Mouse (Mus musculus) CH12.LX (cell line): ENCODE measurements around the gene Loxl3. TPM values are rescaled to one million over a fixed set of nuclear protein-coding genes. Genes with fewer than 3 reads are reported as not detected.
A peak's percentile ranks its signal among the peaks of the same experiment; 100 is the strongest.

Experiments
- DNase-seq: peaks from one replicate; pipeline ENCODE4 v3.0.0-alpha.2; 2013; ENCODE audit errors: extremely low read depth
- H3K27ac ChIP-seq: 2 replicates; pipeline ENCODE4 v1.5.1; 2012; ENCODE audit warnings: low read depth, mild to moderate bottlenecking, control low read depth, moderate library complexity; ENCODE audit not compliant: insufficient read depth
- H3K27me3 ChIP-seq: replicated peaks from 2 replicates; pipeline ENCODE3; 2012; ENCODE audit warnings: inconsistent platforms
- H3K36me3 ChIP-seq, 2 experiments: replicated peaks in 1 of 2; 2 replicates each; pipeline versions ENCODE3 to v1.6.1; 2012; ENCODE audit warnings: inconsistent platforms in 1 of 2, low read length in 1 of 2, mild to moderate bottlenecking in 1 of 2, mixed read lengths in 1 of 2, moderate library complexity in 1 of 2; ENCODE audit not compliant: control insufficient read depth in 1 of 2, insufficient read depth in 1 of 2
- H3K4me1 ChIP-seq, 2 experiments: 2 replicates each; pipeline ENCODE4 v1.6.1; 2012; ENCODE audit warnings: inconsistent platforms in 1 of 2, moderate library complexity in 1 of 2; ENCODE audit not compliant: insufficient read depth in 2 of 2, control insufficient read depth in 1 of 2
- H3K4me2 ChIP-seq: 2 replicates; pipeline ENCODE4 v1.6.1; 2012; ENCODE audit warnings: low read depth, mild to moderate bottlenecking, control low read depth; ENCODE audit not compliant: poor library complexity, insufficient read depth, severe bottlenecking
- H3K4me3 ChIP-seq, 3 experiments: fragments of 150-350 bp in 1 of 3; sonication (generic) in 1 of 3; replicated peaks in 1 of 3; 2 replicates each; pipeline versions ENCODE3 to v1.5.1; 2011 to 2012; ENCODE audit warnings: low read depth in 2 of 3, low read length in 2 of 3, mild to moderate bottlenecking in 2 of 3, moderate library complexity in 2 of 3, control low read depth in 1 of 3, improper control_type of control experiment in 1 of 3, inconsistent platforms in 1 of 3, mixed read lengths in 1 of 3; ENCODE audit not compliant: poor library complexity in 1 of 3
- H3K79me2 ChIP-seq: replicated peaks from 2 replicates; pipeline ENCODE4 v1.6.1; 2012; ENCODE audit warnings: mild to moderate bottlenecking, moderate library complexity; ENCODE audit not compliant: control insufficient read depth, poor library complexity, insufficient read depth, severe bottlenecking; ENCODE audit errors: extremely low read depth
- H3K9ac ChIP-seq: 2 replicates; pipeline ENCODE4 v1.6.1; 2012; ENCODE audit warnings: low read depth, mild to moderate bottlenecking, control low read depth, moderate library complexity; ENCODE audit not compliant: insufficient read depth
- H3K9me3 ChIP-seq: replicated peaks from 2 replicates; pipeline ENCODE3; 2012; ENCODE audit warnings: low read length, inconsistent platforms, mixed read lengths
- BHLHE40 ChIP-seq: IDR thresholded peaks from 2 replicates; pipeline ENCODE4 v1.6.1; 2011; ENCODE audit warnings: mild to moderate bottlenecking, low read depth, low read length, improper control_type of control experiment
- CHD1 ChIP-seq: IDR thresholded peaks from 2 replicates; pipeline ENCODE4 v1.6.1; 2012; ENCODE audit warnings: low read depth, low read length, improper control_type of control experiment, inconsistent platforms
- CHD2 ChIP-seq: IDR thresholded peaks from 2 replicates; pipeline ENCODE4 v1.6.1; 2011; ENCODE audit warnings: low read length, improper control_type of control experiment
- CTCF ChIP-seq, 2 experiments: IDR thresholded peaks in 1 of 2; conservative IDR thresholded peaks in 1 of 2; 2 replicates each; pipeline ENCODE4 v1.5.1; 2011 to 2012; ENCODE audit warnings: low read depth in 2 of 2, low read length in 2 of 2, improper control_type of control experiment in 1 of 2, inconsistent platforms in 1 of 2, mild to moderate bottlenecking in 1 of 2, moderate library complexity in 1 of 2
- E2F4 ChIP-seq: IDR thresholded peaks from 2 replicates; pipeline ENCODE4 v1.6.1; 2011; ENCODE audit warnings: low read depth, low read length, improper control_type of control experiment; ENCODE audit not compliant: insufficient replicate concordance
- ELF1 ChIP-seq: IDR thresholded peaks from 2 replicates; pipeline ENCODE4 v1.6.1; 2014; ENCODE audit warnings: low read depth, mild to moderate bottlenecking, inconsistent platforms, low read length, improper control_type of control experiment
- EP300 ChIP-seq: IDR thresholded peaks from 2 replicates; pipeline ENCODE4 v1.6.1; 2011; ENCODE audit warnings: low read length, improper control_type of control experiment
- ETS1 ChIP-seq: conservative IDR thresholded peaks from 2 replicates; pipeline ENCODE4 v1.6.1; 2012; ENCODE audit warnings: low read depth, mild to moderate bottlenecking, inconsistent platforms, low read length, improper control_type of control experiment, moderate library complexity
- GABPA ChIP-seq: IDR thresholded peaks from 2 replicates; pipeline ENCODE4 v1.6.1; 2012; ENCODE audit warnings: low read depth, low read length, improper control_type of control experiment, inconsistent platforms; ENCODE audit not compliant: insufficient replicate concordance
- HCFC1 ChIP-seq: IDR thresholded peaks from 2 replicates; pipeline ENCODE4 v1.6.1; 2012; ENCODE audit warnings: low read depth, mild to moderate bottlenecking, inconsistent platforms, low read length, improper control_type of control experiment
- IRF4 ChIP-seq: IDR thresholded peaks from 2 replicates; pipeline ENCODE4 v1.6.1; 2014; ENCODE audit warnings: low read depth, mild to moderate bottlenecking, inconsistent platforms, low read length, improper control_type of control experiment
- JUN ChIP-seq: IDR thresholded peaks from 2 replicates; pipeline ENCODE4 v1.6.1; 2011; ENCODE audit warnings: low read depth, mild to moderate bottlenecking, low read length, improper control_type of control experiment, moderate library complexity; ENCODE audit not compliant: insufficient read depth
- JUND ChIP-seq: conservative IDR thresholded peaks from 2 replicates; pipeline ENCODE4 v1.6.1; 2011; ENCODE audit warnings: low read depth, low read length, improper control_type of control experiment
- KAT2A ChIP-seq: IDR thresholded peaks from 2 replicates; pipeline ENCODE4 v1.6.1; 2012; ENCODE audit warnings: low read length, improper control_type of control experiment, inconsistent platforms; ENCODE audit not compliant: insufficient replicate concordance
- MAFK ChIP-seq: IDR thresholded peaks from 2 replicates; pipeline ENCODE4 v1.6.1; 2011; ENCODE audit warnings: low read length, improper control_type of control experiment; ENCODE audit not compliant: insufficient replicate concordance
- MAX ChIP-seq: IDR thresholded peaks from 2 replicates; pipeline ENCODE4 v1.6.1; 2011; ENCODE audit warnings: low read length, improper control_type of control experiment
- MAZ ChIP-seq: IDR thresholded peaks from 2 replicates; pipeline ENCODE4 v1.6.1; 2012; ENCODE audit warnings: low read depth, mild to moderate bottlenecking, inconsistent platforms, low read length, improper control_type of control experiment, moderate library complexity
- MEF2A ChIP-seq: IDR thresholded peaks from 2 replicates; pipeline ENCODE4 v1.6.1; 2014; ENCODE audit warnings: low read depth, mild to moderate bottlenecking, inconsistent platforms, low read length, improper control_type of control experiment, borderline replicate concordance
- MXI1 ChIP-seq: IDR thresholded peaks from 2 replicates; pipeline ENCODE4 v1.6.1; 2011; ENCODE audit warnings: mild to moderate bottlenecking, low read depth, low read length, improper control_type of control experiment
- MYC ChIP-seq: IDR thresholded peaks from 2 replicates; pipeline ENCODE4 v1.6.1; 2011; ENCODE audit warnings: low read depth, mild to moderate bottlenecking, improper control_type of control experiment, low read length
- NELFE ChIP-seq: IDR thresholded peaks from 2 replicates; pipeline ENCODE4 v1.6.1; 2011; ENCODE audit warnings: low read depth, low read length, improper control_type of control experiment
- NRF1 ChIP-seq: IDR thresholded peaks from 2 replicates; pipeline ENCODE4 v1.6.1; 2014; ENCODE audit warnings: low read depth, mild to moderate bottlenecking, inconsistent platforms, low read length, improper control_type of control experiment, moderate library complexity
- PAX5 ChIP-seq: IDR thresholded peaks from 2 replicates; pipeline ENCODE4 v1.6.1; 2012; ENCODE audit warnings: low read length, inconsistent platforms, mixed read lengths
- POLR2A ChIP-seq: IDR thresholded peaks from 2 replicates; pipeline ENCODE4 v1.6.1; 2011; ENCODE audit warnings: low read depth, mild to moderate bottlenecking, improper control_type of control experiment, low read length
- POLR2AphosphoS2 ChIP-seq: IDR thresholded peaks from 2 replicates; pipeline ENCODE4 v1.6.1; 2011; ENCODE audit warnings: low read depth, low read length, improper control_type of control experiment
- RAD21 ChIP-seq: IDR thresholded peaks from 2 replicates; pipeline ENCODE4 v1.6.1; 2011; ENCODE audit warnings: low read depth, mild to moderate bottlenecking, low read length, improper control_type of control experiment, moderate library complexity
- RCOR1 ChIP-seq: conservative IDR thresholded peaks from 2 replicates; pipeline ENCODE4 v1.6.1; 2012; ENCODE audit warnings: low read depth, mild to moderate bottlenecking, inconsistent platforms, low read length, improper control_type of control experiment
- SIN3A ChIP-seq: IDR thresholded peaks from 2 replicates; pipeline ENCODE4 v1.6.1; 2012; ENCODE audit warnings: low read length, improper control_type of control experiment, inconsistent platforms
- SMC3 ChIP-seq: IDR thresholded peaks from 2 replicates; pipeline ENCODE4 v1.6.1; 2011; ENCODE audit warnings: low read depth, low read length, improper control_type of control experiment
- TBP ChIP-seq: conservative IDR thresholded peaks from 2 replicates; pipeline ENCODE4 v1.6.1; 2011; ENCODE audit warnings: low read depth, low read length, improper control_type of control experiment
- TCF12 ChIP-seq: IDR thresholded peaks from 2 replicates; pipeline ENCODE4 v1.6.1; 2014; ENCODE audit warnings: low read depth, mild to moderate bottlenecking, inconsistent platforms, low read length, improper control_type of control experiment
- UBTF ChIP-seq: IDR thresholded peaks from 2 replicates; pipeline ENCODE4 v1.6.1; 2012; ENCODE audit warnings: low read depth, mild to moderate bottlenecking, inconsistent platforms, low read length, improper control_type of control experiment, moderate library complexity
- USF1 ChIP-seq: IDR thresholded peaks from 2 replicates; pipeline ENCODE4 v1.6.1; 2014; ENCODE audit warnings: low read depth, mild to moderate bottlenecking, inconsistent platforms, low read length, improper control_type of control experiment
- ZC3H11A ChIP-seq: IDR thresholded peaks from 2 replicates; pipeline ENCODE4 v1.6.1; 2012; ENCODE audit warnings: low read depth, mild to moderate bottlenecking, inconsistent platforms, low read length, improper control_type of control experiment
- ZKSCAN1 ChIP-seq: IDR thresholded peaks from 2 replicates; pipeline ENCODE4 v1.6.1; 2012; ENCODE audit warnings: low read depth, inconsistent platforms, low read length, improper control_type of control experiment, borderline replicate concordance
- ZNF384 ChIP-seq: IDR thresholded peaks from 2 replicates; pipeline ENCODE4 v1.6.1; 2012; ENCODE audit warnings: low read depth, low read length, improper control_type of control experiment, inconsistent platforms
- dilution Hi-C: fragments of 300-500 bp; cut with MboI; formaldehyde crosslinking; loops from 2 replicates; pipeline ENCODE4 v1.14.3; 2020; ENCODE audit warnings: low sequenced_read_pairs; ENCODE audit not compliant: extremely low pct_unique_long_range_greater_than_20kb, extremely low pct_ligation_motif_present
- in situ Hi-C: fragments of 300-500 bp; cut with MboI; formaldehyde crosslinking; loops from 3 replicates; pipeline ENCODE4 v1.14.3; 2019; ENCODE audit warnings: low sequenced_read_pairs, low pct_ligation_motif_present, low pct_unique_long_range_greater_than_20kb, mixed read lengths
- polyA plus RNA-seq: library from polyadenylated mRNA; unstranded; fragments of >175 nt; gene quantifications from 2 replicates; pipeline ENCODE4 v1.2.1, GENCODE M21; 2012; ENCODE audit warnings: low read depth; ENCODE audit not compliant: insufficient read length
- total RNA-seq, 2 experiments: library from RNA; depleted of rRNA; stranded (reverse); fragments of 300-350 nt in 1 of 2; fragments of >200 nt in 1 of 2; gene quantifications; 2 replicates each; pipeline ENCODE4 v1.2.3; 2012 to 2014

Loxl3 gene
- total and polyA plus RNA-seq, 3 experiments: 0.05 to 0.93 (median 0.74) TPM

GRCm38 (mm10) chr6:82994372-82994771 is 39.6 kb upstream of the Loxl3 start (continued):
- TF ChIP-seq KAT2A: 0 out of 2 replicates have a peak, but pooled peaks have one; percentile 33
- TF ChIP-seq CHD2: peak; percentile 83
- TF ChIP-seq ELF1: peak; percentile 29; the same call in 1 of the 2 replicates

- H3K9me3 ChIP-seq: peaks cover 5% of the 10 kb centered on the region
- H3K4me1 ChIP-seq: peaks cover 21 to 35% of the 10 kb centered on the region in 2 experiments
- no peaks in the 10 kb centered on the region for H3K79me2 ChIP-seq
- peak overlapping the region; percentile 12; the same call in 1 of the 2 replicates for H3K4me2 ChIP-seq
- dilution Hi-C loops: no loop called here
- in situ Hi-C loops: loop anchor here (5.0 to 25.0 kb wide), 2 partner anchors 105 to 290 kb away; partner anchors contain the start of genes Ccdc142 and Gm42688
- peak overlapping the region in 1 of 3 experiments; percentile 36 for H3K4me3 ChIP-seq
- H3K27me3 ChIP-seq: no peaks in the 10 kb centered on the region
- peak overlapping the region; percentile 63 for H3K9ac ChIP-seq
- DNase-seq: peak; percentile 98
- no peaks in the 10 kb centered on the region for H3K36me3 ChIP-seq
- H3K27ac ChIP-seq: peak overlapping the region; percentile 91
- TF ChIP-seq RAD21 (peak; percentile 87), MYC (peak; percentile 99), MXI1 (peak; percentile 98), TCF12 (peak; percentile 56), MEF2A (peak; percentile 66), MAFK (peak; percentile 60; the same call in 1 of the 2 replicates), EP300 (no peak), GABPA (no peak), JUND (peak; percentile 63), ZNF384 (peak; percentile 89), BHLHE40 (peak; percentile 62), ZC3H11A (peak; percentile 59), MAZ (peak; percentile 77; the same call in 1 of the 2 replicates), KAT2A (0 out of 2 replicates have a peak, but pooled peaks have one; percentile 18), TBP (0 out of 2 replicates have a peak, but pooled peaks have one; percentile 43), MAX (peak; percentile 99), POLR2A (peak; percentile 60), HCFC1 (peak; percentile 62), ZKSCAN1 (no peak), USF1 (peak; percentile 57), RCOR1 (0 out of 2 replicates have a peak, but pooled peaks have one; percentile 57), JUN (no peak), SMC3 (peak; percentile 88), ETS1 (no peak; the same call in 1 of the 2 replicates), CTCF (conservative IDR thresholded peaks at IDR 0.05 in 1 of 2, IDR thresholded peaks at IDR 0.05 in 1 of 2; ENCODE audit: low read depth in 2 of 2, low read length in 2 of 2) (peak; percentile 82 to 93), POLR2AphosphoS2 (no peak), SIN3A (peak; percentile 98), UBTF (no peak), NRF1 (peak; percentile 51; the same call in 1 of the 2 replicates), CHD1 (no peak), NELFE (peak; percentile 43), PAX5 (no peak), E2F4 (0 out of 2 replicates have a peak, but pooled peaks have one; percentile 47), IRF4 (peak; percentile 60; the same call in 1 of the 2 replicates), ELF1 (peak; percentile 39; the same call in 1 of the 2 replicates)
These were observed 37.1 kb upstream of the Loxl3 start for GRCm38 (mm10) chr6:82996740-82997315.
